Mouse (Mus musculus) testis, adult 2 months (tissue): ENCODE measurements around the gene Gas2l1.
A peak's percentile ranks its signal among the peaks of the same experiment; 100 is the strongest.

Experiments used
- CTCF ChIP-seq: fragments of 200-500 bp; IDR thresholded peaks from 2 replicates; pipeline ENCODE4 v1.5.1; 2012; ENCODE audit warnings: low read depth, mild to moderate bottlenecking, inconsistent platforms, low read length, moderate library complexity; ENCODE audit not compliant: control insufficient read depth, insufficient read depth, insufficient replicate concordance
- POLR2A ChIP-seq: fragments of 200-500 bp; IDR thresholded peaks from 2 replicates; pipeline ENCODE4 v1.6.1; 2012; ENCODE audit warnings: low read depth, mild to moderate bottlenecking, inconsistent platforms, low read length, moderate library complexity; ENCODE audit not compliant: control insufficient read depth

- TF ChIP-seq POLR2A = 0 out of 2 replicates have a peak, but pooled peaks have one; percentile 22
- TF ChIP-seq CTCF = no peak
Measured at GRCm38 (mm10) chr11:5103986-5104509, 38.9 kb upstream of the Gas2l1 start.
